Mouse (Mus musculus): ENCODE measurements at regions not wholly inside any gene's neighbourhood (a gene's known extent, or its start where the extent isn't known, plus 50 kb on each side); places are given as distances from the start of the nearest gene placed in this dataset.

DNA sequence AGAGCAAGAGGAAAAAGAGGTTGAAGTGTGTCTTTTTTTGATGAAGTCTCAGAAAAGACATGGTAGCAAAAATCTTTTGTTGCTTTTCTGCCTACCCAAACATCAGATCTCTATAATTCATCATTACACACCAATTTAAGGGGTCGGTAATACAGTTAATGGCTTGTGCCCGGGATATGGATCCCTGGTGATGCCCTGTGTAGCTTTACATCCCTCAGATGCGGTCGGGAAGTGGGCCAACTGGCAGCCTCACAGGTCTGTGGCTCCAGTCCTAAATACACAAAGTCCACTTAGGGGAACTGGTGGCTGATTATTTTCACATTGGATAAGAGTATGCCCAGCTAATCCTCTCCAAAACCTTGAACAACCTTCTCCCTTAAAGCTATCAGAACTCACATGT, 258.4 kb upstream of the Apob start:
- Histone ChIP-seq H3K4me3 (ENCODE audit: insufficient read depth, low read depth, low read length) (no peak overlapping the region), H3K27ac (replicated peaks; ENCODE audit: low read depth, low read length) (no peak overlapping the region), H3K4me1 (ENCODE audit: control insufficient read depth, insufficient read depth, insufficient read length, low read length) (no peaks in the 10 kb centered on the region)

DNA sequence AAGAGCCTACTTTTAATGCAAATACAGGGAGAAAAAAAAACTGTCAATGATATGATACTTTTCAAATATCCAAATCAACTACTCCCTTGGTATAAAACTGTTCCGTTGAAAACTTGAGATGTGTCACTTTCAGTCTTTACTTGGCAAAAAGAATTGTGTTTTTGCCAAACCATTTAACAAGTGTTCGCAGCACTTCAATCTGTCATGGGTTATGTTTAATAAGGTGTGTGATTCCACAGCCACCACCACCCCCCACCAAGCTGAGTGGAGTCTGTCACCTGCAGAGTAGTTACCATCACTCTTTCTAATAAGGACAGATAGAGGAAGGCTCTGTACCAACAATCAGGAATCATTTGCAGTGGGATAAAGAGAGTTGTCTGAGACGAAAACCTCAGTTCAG, 252.5 kb upstream of the Apob start:
- no peak overlapping the region for H3K27ac ChIP-seq (replicated peaks; ENCODE audit: low read depth, low read length)
- H3K4me3 ChIP-seq (ENCODE audit: insufficient read depth, low read depth, low read length): no peak overlapping the region
- H3K4me1 ChIP-seq (ENCODE audit: control insufficient read depth, insufficient read depth, insufficient read length, low read length): no peaks in the 10 kb centered on the region

DNA sequence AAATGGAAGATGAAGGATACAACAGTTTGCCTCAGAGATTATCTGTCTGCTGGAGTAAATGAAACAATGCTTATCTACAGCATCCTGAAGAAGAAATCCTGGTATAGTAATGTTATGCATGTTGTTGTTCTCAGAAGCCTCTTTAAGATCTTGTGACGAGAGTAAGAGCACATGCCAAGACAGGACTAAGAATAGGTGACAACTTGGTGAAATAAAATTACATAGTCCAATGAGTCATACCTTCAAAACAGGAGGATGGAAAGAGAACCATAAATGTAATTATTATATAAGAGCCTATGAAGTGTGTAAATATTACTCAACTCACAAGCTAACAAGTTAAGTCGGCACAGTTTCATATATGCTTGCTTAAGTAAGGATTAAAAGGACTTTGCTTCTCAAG, 239.4 kb upstream of the Apob start:
- Histone ChIP-seq H3K4me1 (ENCODE audit: control insufficient read depth, insufficient read depth, insufficient read length, low read length) (no peaks in the 10 kb centered on the region), H3K4me3 (ENCODE audit: insufficient read depth, low read depth, low read length) (no peak overlapping the region), H3K27ac (replicated peaks; ENCODE audit: low read depth, low read length) (no peak overlapping the region)

DNA sequence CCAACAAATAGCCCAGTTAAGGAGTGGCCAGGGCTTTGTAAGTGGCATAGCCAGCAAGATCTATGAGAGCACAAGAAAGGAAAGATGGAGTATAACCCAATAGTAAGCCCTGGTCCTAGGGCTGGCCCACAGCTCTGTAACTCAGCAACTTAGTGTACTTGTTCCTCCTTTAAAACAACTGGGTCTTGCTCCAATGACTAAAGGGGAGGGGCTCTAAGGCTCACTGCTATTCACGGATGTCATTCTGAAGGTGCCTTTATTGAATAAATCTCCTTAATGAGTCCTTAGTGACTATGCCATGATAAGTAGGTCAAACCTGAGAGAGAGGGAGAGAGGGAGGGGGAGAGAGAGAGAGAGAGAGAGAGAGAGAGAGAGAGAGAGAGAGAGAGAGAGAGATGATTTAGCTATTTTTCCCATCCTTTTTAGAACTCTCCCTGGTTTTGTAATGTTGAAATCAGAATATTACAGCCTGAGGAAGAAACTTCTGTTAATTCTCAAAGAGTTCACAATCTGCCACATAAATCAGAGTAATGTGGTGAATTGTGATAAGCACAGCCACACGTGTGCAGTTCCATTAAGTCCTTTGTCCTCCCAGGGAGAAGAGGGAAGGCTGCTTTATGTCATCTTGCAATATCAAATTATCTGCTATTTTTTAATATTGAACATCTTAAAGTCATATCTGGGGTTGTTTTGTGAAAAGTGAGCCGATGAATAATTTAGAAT, 238.7 kb upstream of the Apob start:
- no peak overlapping the region for H3K4me3 ChIP-seq (ENCODE audit: insufficient read depth, low read depth, low read length)
- no peaks in the 10 kb centered on the region for H3K4me1 ChIP-seq (ENCODE audit: control insufficient read depth, insufficient read depth, insufficient read length, low read length)
- H3K27ac ChIP-seq (replicated peaks; ENCODE audit: low read depth, low read length): no peak overlapping the region

GRCm38 (mm10) chr12:7739352-7739994, 238.0 kb upstream of the Apob start:
- no peaks in the 10 kb centered on the region for H3K4me1 ChIP-seq (ENCODE audit: control insufficient read depth, insufficient read depth, insufficient read length, low read length)
- no peak overlapping the region for H3K4me3 ChIP-seq (ENCODE audit: insufficient read depth, low read depth, low read length)
- no peak overlapping the region for H3K27ac ChIP-seq (replicated peaks; ENCODE audit: low read depth, low read length)

GRCm38 (mm10) chr12:7746708-7747107, 230.7 kb upstream of the Apob start:
- Histone ChIP-seq H3K4me1 (ENCODE audit: control insufficient read depth, insufficient read depth, insufficient read length, low read length) (0 out of 2 replicates have a peak, but pooled peaks cover 3% of the 10 kb centered on the region), H3K4me3 (ENCODE audit: insufficient read depth, low read depth, low read length) (no peak overlapping the region), H3K27ac (replicated peaks; ENCODE audit: low read depth, low read length) (no peak overlapping the region)

- Histone ChIP-seq H3K4me1 (ENCODE audit: control insufficient read depth, insufficient read depth, insufficient read length, low read length) (peaks cover 3% of the 10 kb centered on the region; the same call in 1 of the 2 replicates), H3K27ac (replicated peaks; ENCODE audit: low read depth, low read length) (no peak overlapping the region), H3K4me3 (ENCODE audit: insufficient read depth, low read depth, low read length) (no peak overlapping the region)
Observed at GRCm38 (mm10) chr12:7749319-7750238, 227.9 kb upstream of the Apob start.

DNA sequence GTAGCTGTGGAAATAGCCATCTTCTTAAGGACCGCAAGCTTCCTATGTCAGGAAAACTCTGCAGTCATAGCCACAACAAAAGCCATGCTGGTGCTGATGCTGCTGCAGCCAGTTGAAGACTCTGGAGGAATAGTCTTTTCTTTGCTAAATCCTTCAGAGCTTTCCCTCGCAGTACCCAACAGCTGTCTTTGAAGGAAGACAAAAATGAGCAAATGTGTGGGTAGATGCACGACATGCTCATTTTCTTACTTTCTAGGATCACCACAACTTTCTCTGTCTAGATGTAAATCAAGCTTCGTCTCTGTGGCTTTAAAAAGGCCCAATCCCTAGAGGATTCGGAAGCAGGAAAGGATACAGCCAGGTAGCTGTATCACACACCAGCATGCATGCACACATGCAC, 222.6 kb upstream of the Apob start:
- Histone ChIP-seq H3K4me1 (ENCODE audit: control insufficient read depth, insufficient read depth, insufficient read length, low read length) (peaks cover 3% of the 10 kb centered on the region; the same call in 1 of the 2 replicates), H3K27ac (replicated peaks; ENCODE audit: low read depth, low read length) (no peak overlapping the region), H3K4me3 (ENCODE audit: insufficient read depth, low read depth, low read length) (no peak overlapping the region)

GRCm38 (mm10) chr12:7764795-7765697, 212.4 kb upstream of the Apob start:
- Histone ChIP-seq H3K27ac (replicated peaks; ENCODE audit: low read depth, low read length) (no peak overlapping the region), H3K4me1 (ENCODE audit: control insufficient read depth, insufficient read depth, insufficient read length, low read length) (no peaks in the 10 kb centered on the region), H3K4me3 (ENCODE audit: insufficient read depth, low read depth, low read length) (no peak overlapping the region)

GRCm38 (mm10) chr12:7774127-7774526, 203.3 kb upstream of the Apob start:
- Histone ChIP-seq H3K27ac (replicated peaks; ENCODE audit: low read depth, low read length) (no peak overlapping the region), H3K4me1 (ENCODE audit: control insufficient read depth, insufficient read depth, insufficient read length, low read length) (no peaks in the 10 kb centered on the region)

GRCm38 (mm10) chr12:7776335-7776734, 201.1 kb upstream of the Apob start:
- no peaks in the 10 kb centered on the region for H3K4me1 ChIP-seq (ENCODE audit: control insufficient read depth, insufficient read depth, insufficient read length, low read length)
- H3K4me3 ChIP-seq (ENCODE audit: insufficient read depth, low read depth, low read length): no peak overlapping the region
- H3K27ac ChIP-seq (replicated peaks; ENCODE audit: low read depth, low read length): no peak overlapping the region

More at GRCm38 (mm10) chr12:7774127-7774526, 203.3 kb upstream of the Apob start:
- no peak overlapping the region for H3K4me3 ChIP-seq (ENCODE audit: insufficient read depth, low read depth, low read length)

- Histone ChIP-seq H3K27ac (replicated peaks; ENCODE audit: low read depth, low read length) (no peak overlapping the region), H3K4me1 (ENCODE audit: control insufficient read depth, insufficient read depth, insufficient read length, low read length) (no peaks in the 10 kb centered on the region), H3K4me3 (ENCODE audit: insufficient read depth, low read depth, low read length) (no peak overlapping the region)
Observed at GRCm38 (mm10) chr12:7777220-7778055, 200.0 kb upstream of the Apob start.

GRCm38 (mm10) chr12:7778056-7778440, 199.4 kb upstream of the Apob start:
- no peak overlapping the region for H3K4me3 ChIP-seq (ENCODE audit: insufficient read depth, low read depth, low read length)
- H3K4me1 ChIP-seq (ENCODE audit: control insufficient read depth, insufficient read depth, insufficient read length, low read length): no peaks in the 10 kb centered on the region
- H3K27ac ChIP-seq (replicated peaks; ENCODE audit: low read depth, low read length): no peak overlapping the region

DNA sequence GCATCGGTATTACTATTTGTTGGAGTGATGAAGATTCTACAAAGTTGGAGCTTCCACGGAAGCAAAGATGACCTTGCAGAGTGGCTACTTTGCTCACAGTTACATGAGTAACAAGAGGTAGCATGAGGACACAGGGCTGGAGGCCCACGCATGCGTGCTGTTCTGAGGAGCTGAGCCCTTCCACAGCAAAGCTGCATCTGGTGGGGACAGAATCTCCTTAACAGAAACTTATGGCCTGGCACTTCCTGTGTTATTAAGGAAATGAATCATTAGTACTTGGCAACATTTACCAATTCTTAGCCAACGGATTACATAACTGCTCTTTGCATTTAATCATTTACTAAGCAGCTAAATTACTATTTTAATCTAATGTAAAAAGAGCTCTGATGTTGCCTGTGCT, 160.8 kb upstream of the Apob start:
- H3K27ac ChIP-seq (replicated peaks; ENCODE audit: low read depth, low read length): no peak overlapping the region
- H3K4me3 ChIP-seq (ENCODE audit: insufficient read depth, low read depth, low read length): no peak overlapping the region
- no peaks in the 10 kb centered on the region for H3K4me1 ChIP-seq (ENCODE audit: control insufficient read depth, insufficient read depth, insufficient read length, low read length)

All from brown adipose tissue, adult 24 weeks (tissue).